Mouse (Mus musculus): ENCODE measurements around the gene Hist1h2ap.

DNA sequence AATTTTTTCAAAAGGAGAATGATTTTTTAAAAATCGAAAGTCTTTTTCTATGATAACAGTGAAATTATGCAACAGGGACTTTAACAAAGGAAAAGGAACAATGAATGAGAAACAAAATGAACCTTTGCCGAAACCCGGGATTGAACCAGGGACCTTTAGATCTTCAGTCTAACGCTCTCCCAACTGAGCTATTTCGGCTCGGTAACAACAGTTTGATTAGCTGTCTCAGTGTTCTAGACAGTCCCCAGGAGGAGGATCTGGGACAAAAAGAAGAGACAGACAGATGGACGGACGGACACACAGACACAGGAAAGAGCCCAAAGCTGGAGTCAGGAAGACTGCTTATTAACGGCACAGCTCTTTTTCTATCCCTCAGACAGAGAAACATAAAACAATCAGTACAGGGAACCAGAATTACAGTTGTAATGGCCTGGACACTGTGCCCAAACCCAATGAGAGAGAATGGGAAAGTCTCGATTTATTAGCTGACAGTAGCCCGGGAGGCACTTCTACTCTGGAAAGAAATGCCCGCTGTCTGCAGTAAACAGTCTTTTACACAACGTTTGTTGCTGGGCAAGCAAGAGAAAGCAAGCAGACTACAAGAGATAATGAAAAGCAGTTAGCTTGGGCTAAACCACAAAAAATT, 49.6 kb upstream of the Hist1h2ap start:
- TF ChIP-seq CTCF (IDR thresholded peaks at IDR 0.05; ENCODE audit: extremely low read depth, insufficient read depth, low read length) (no peak), POLR2A (IDR thresholded peaks at IDR 0.05; ENCODE audit: extremely low read depth, insufficient read depth, low read length) (no peak)

Data from cortical plate, adult 2 months (tissue).